Mouse (Mus musculus) NIH3T3 (cell line): Measurements from ENCODE around the gene Cdc42ep2.

Experiments
- DNase-seq: peaks from one replicate; pipeline ENCODE4 v3.0.0-alpha.2; 2012; ENCODE audit warnings: low read depth

Gene Cdc42ep2

GRCm38 (mm10) chr19:5924713-5925093 is at the start of gene Cdc42ep2:
Gene Cdc42ep2 (minus strand): TSS chr19:5924816.
- peak; percentile 100 for DNase-seq

DNA sequence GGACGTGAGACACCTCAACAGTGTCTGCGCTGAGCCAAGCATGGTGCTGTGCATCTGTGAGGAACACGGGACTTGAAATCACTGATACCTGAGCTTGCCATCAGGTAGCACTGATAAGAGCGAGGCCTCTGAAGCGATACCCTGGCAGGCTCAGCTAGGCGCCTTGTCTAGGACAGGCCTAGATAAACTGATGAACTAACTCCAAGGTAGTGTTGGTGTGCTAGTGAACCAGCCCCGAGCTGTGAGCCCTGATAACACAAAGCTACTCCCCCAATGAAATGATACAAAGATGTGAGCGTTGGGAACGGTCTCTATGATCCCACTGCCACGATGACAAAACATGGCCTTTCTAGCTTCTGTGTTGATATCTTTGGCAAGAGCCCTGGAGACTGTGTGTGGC is 43.0 kb upstream of the Cdc42ep2 start:
- DNase-seq, result no peak

DNA sequence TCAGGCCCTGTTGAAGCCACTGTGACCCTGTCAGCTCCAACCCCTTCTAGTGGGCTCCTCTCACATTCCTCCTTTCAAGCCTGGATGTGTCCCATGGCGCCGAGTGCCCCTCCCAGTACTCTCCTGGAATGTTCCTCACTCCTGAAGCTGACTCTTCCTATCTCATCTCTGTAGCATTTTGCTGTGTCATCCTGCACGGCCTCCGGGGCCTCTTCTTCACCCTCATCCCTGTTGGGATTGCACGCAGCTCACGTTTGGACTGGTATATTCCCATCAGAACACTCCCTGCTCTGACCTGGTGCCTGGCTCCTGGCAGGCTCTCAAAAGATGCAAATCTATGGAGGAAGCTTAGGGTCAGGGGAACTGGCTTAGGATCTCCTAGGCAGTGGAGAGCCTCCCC is 42.2 kb upstream of the Cdc42ep2 start:
- no peak for DNase-seq

DNA sequence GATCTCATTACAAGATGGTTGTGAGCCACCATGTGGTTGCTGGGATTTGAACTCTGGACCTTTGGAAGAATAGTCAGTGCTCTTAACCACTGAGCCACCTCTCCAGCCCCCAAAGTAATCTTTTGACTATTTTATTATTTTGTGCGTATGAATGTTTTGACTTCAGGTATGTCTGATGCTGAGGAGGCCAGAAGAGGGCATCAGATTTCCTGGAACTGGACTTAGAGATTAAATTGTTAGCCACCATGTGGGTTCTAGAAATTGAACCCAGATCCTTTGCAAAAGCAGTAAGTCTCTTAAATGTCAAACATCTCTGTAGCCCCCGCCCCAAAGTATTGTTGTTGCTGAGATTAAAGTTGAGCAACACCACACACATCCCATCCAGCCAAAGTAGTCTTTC is 41.3 kb upstream of the Cdc42ep2 start:
- DNase-seq, result peak; percentile 51

DNA sequence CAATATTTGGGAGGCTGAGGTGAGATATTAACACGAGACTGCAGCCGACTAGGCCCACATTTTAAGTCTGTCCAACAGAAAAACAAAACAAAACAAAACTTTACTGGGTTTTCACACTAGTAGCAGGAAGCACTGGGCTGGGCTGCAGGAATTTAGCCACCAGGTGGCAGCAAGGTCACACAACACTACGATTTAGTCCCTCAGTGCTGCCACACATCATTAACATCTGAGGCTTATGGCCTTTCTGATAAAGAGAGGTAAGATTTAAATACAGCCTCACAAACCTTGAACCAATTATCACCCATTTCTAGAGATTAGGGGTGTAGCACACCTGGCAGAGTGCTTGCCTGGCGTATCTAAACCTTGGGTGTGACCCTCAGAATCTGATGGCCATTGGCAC is 40.7 kb upstream of the Cdc42ep2 start:
- peak; percentile 95 for DNase-seq

DNA sequence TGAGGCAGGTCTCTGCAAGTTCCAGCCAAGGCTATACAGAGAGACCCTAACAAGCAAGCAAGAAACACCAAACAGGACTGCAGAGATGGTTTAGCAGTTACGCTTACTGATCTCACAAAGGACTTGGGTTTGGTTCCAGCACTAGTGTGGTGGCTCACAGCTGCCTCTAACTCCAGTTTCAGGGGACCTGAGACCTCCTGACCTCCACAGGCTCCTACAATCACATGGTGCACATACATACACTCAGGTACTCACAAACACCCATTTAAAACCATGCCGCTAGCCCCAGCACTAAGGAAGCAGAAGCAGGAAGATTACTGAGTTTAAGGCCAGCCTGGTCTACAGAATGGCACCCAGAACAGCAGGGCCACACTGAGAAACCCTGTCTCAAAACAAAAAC is 40.2 kb upstream of the Cdc42ep2 start:
- DNase-seq, result no peak

GRCm38 (mm10) chr19:5963883-5964562 is 39.4 kb upstream of the Cdc42ep2 start, which contains the start of gene Pola2:
Gene Pola2 (minus strand): TSS chr19:5964202.
- DNase-seq, result peak; percentile 93

DNA sequence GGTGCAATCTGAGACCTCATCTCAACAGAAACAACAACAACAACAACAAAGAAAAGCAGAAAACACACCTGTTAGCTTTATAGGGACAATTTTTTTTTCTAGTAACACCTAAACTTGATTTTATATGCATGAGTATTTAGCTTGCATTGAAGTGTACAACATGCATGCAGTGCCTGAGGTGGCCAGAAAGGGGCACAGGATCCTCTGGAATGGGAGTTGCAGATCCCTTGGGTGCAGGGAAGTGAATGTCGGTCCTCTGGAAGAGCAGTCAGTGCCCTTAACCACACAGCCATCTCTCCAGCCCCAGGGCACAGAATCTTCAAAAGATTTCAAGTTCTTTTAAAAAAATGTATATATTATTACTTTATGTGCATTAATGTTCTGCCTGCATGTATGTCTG is 38.0 kb upstream of the Cdc42ep2 start:
- peak; percentile 58 for DNase-seq

DNA sequence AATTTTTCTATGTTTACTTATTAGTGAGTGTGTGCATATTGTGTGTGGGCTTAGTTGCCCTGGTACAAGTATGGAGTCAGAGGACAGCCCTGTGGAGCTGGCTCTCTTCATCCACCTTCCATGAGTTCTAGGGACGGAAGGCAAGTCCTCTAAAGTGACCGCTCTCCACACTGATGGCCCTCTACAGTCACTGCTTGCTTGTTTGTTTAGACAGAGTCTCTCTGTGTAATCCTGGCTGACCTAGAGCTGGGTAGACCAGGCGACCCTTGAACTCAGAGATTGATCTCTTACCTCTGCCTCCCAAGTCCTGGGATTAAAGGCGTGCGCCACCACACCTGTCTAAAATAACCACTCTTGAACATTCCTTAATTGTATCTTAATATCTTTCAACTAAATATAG is 32.8 kb upstream of the Cdc42ep2 start:
- DNase-seq, result no peak

DNA sequence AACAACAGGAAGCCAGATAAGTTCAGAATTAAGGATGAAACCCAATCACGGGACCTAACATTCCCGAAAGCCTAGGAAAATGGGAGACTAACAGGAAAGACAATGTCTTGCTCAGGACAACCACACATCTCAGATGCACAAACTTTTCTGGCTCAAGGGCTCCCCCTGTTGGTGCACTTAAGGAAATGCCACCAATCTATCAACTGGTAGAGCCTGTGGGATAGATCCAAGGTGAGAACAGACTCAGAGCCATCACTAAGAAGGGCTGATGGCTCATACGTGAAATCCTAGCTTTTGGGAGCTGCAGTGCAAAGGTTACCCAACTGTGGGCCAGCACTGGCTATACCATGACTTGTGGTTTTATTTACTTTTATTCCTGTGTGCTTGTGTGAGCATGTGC is 32.1 kb upstream of the Cdc42ep2 start:
- peak; percentile 97 for DNase-seq

DNA sequence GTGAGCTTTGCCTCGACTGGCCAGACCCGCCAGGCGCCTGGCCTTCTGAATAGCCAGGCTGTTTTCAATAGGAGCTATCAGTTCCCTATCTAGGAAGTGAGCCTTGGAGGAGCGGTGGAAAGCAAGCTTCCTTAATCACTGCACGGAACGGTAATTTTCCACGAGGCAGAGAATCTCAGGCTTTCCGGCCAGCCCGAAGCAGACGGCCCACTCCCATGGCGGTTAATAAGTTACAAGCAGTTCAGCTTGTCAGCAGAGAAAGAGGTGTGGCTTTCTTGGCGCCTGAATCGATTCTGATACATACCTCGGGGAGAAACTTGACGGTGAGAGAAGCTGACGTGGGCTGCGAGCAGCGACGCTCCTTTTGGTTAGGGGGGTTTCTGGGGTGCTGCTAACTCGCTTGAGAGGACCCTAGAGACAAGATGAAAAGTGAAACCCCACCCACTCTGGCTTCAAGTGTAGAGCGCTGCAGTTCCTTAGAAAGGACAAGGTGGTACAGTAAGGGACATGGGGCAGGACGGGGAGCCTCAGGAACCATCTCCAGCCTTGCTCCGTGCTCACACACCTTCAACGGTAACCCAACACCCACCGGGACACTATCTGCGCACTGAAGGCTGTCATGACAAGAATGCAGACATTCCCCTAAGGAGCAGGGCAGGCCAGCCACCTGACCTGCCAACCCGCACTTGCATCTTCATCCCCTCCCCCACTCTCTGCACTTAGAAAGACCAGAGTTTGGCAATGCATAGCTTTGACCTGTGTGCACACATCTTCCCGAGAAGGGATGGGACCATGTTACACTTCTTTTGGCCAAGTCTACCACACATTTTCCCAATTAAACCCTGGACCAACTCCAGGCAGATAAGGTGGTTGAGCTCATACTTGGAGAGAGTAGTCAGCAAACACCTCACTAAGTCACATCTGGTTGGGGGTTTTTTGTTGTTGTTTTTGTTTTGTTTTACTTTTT is 31.4 kb upstream of the Cdc42ep2 start:
- DNase-seq, result peak; percentile 97

GRCm38 (mm10) chr19:5954936-5955335 is 30.3 kb upstream of the Cdc42ep2 start:
- no peak for DNase-seq

DNA sequence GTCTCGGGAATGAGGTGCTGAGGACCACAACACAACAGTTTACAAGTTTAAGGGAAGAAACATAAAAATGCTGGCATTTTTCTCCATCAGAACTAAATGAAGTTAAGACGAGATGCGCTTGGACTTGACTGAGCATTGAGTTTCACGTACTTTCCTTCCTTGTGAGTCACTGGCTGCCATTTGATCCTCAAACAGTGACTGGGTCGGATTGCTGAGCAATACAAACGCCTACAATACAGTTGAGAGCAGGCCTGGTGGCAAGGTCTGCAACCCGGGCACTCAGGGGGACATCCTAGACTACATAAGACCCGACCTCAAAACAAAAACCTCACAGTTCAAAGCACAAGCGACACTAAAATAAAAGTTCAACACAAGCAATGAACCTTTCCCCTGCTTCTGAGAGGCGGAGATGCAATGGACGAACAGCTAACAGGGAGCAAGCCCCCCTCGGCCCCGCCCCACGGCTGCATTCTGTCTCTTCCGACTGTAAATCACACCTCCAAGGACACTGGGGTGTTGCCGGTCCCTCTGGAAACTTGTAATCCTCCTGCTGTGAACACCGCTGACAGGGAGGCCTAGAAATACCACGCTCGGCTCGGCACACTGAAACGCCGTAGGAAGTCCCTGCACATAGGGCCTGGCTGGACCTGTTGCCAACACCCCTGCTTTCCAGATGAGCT is 29.6 kb upstream of the Cdc42ep2 start:
- peak; percentile 65 for DNase-seq

GRCm38 (mm10) chr19:5953201-5953770 is 28.7 kb upstream of the Cdc42ep2 start:
- no peak for DNase-seq

DNA sequence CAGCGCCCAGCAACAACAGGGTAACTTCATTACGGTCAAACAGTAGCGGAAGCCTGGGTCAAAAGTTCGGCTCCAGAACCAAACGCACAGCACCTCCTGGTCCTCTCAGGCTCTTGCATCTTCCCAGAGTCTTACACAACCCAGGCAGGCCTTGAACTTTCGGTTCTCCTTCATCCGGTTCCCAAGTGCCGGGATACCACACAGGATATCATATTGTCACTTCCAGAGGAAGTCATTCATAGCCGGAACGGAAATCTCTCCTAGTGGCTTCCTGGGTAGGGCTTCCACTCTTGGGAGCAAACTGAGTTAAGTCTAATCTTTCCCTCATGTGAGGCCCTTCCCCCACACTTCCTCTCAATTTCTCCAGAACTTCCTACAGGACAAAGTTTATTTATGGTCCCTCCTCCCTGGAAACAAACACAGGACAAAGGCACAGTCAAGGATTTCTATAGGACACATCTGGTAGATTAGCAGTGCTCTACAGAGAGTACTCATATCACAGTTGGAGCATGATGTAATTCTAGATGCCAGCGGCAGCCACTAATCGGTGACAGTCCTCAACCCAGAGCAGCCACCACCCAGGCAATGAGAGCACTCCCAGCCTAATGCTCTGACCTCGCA is 27.6 kb upstream of the Cdc42ep2 start:
- no peak for DNase-seq

DNA sequence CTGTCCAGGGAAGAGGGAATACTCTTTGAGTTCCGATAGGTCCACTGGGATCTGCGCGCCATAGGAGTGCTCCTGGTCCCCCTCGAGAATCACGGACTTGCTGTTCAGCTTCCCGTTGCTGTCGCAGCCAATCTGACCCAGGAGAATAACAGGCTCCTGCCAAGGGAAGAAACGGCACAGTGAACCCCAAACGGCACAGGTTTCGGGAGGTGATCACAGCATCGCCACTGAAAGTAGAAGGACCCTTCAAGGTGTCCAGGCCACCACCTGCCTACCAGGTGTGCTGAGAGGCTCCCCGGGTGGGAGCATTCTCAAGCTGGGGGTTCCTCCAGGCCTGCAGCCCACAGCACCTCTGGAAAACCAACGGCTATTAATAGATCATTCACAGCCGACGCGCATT is 27.0 kb upstream of the Cdc42ep2 start:
- DNase-seq, result no peak

GRCm38 (mm10) chr19:5950218-5950617 is 25.6 kb upstream of the Cdc42ep2 start:
- no peak for DNase-seq

GRCm38 (mm10) chr19:5945891-5946290 is 21.3 kb upstream of the Cdc42ep2 start:
- DNase-seq, result peak; percentile 92

- DNase-seq, result peak; percentile 96
Observed at GRCm38 (mm10) chr19:5945027-5945426, 20.4 kb upstream of the Cdc42ep2 start.

DNA sequence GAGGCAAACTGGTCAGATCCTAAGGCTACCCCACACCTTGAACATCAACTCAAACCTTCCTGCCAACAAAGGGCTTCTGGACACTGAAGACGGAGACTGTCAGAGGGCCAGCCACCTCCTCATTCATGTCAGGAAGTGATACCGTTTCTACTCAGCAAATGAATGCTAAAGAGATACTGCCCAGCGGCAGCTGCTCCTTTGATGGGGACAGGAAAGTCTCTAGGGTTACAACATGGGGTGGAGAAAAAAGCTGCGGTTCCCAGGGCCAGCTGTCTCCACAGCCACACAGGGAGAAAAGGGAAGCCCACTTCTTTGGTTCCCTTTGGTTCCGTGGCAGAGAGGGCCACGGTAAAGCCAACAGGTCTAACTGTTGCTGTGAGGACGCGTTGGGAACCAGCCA is 19.5 kb upstream of the Cdc42ep2 start:
- DNase-seq, result no peak

- no peak for DNase-seq
Observed at GRCm38 (mm10) chr19:5943404-5943803, 18.8 kb upstream of the Cdc42ep2 start.

DNA sequence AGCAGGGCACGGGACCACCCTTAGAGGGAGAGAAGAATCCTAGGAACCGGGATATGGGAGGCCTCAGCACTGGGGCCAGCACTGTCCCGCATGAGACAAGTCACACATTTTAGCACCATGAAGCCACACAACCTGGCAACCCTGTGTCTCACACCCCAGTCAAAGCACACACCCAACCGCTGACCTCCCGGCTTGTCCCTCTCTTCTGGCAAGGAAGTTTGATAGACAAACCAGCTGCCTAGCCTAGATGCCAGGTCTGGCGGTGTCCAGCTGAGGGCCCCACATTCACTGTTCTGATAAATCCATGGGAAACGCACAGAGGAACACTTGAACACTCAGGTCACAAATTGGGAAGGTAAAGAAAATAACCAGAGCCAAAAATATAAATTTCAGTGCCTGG is 18.0 kb upstream of the Cdc42ep2 start:
- DNase-seq, result no peak
